Mouse (Mus musculus): ENCODE measurements around the gene 1700061G19Rik.

DNA sequence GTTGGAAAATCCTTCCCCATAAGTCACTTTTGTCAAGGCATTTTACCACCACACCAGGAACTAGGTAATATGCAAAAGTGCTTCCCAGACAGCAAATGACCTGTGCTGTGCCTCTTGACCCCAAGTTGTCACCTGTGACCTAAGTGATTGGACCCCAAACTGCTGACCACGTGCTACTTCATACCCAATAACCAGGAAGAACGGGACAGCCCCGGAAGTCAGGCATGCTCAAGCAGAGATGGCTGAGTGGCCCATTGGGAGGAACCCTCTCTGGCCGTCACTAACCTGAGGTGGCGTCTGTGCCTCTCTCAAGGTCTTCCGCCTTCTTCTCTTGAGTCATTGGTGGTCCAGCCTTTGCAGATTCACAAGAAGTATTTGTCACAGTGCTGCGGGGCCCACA lies 2.8 kb upstream of the 1700061G19Rik start:
- TF ChIP-seq POLR2A (IDR thresholded peaks at IDR 0.05; ENCODE audit: low read depth, low read length) (no peak), CTCF (IDR thresholded peaks at IDR 0.05; ENCODE audit: extremely low read depth, insufficient read length, insufficient replicate concordance, low read depth, low read length) (no peak)
